Mouse (Mus musculus) myocyte (in vitro differentiated cells): ENCODE measurements around the gene Exoc8. TPM values are rescaled to one million over a fixed set of nuclear protein-coding genes. Genes with fewer than 3 reads are reported as not detected.
A peak's percentile ranks its signal among the peaks of the same experiment; 100 is the strongest.

Source experiments
- H3K27me3 ChIP-seq: one replicate; pipeline ENCODE4 v1.6.1; 2011; ENCODE audit not compliant: control insufficient read depth, insufficient read depth, insufficient read length
- H3K36me3 ChIP-seq: one replicate; pipeline ENCODE4 v1.6.1; 2011; ENCODE audit not compliant: control insufficient read depth, insufficient read depth
- H3K4me2 ChIP-seq: one replicate; pipeline ENCODE4 v1.6.1; 2011; ENCODE audit warnings: low read depth, control low read depth
- H3K4me3 ChIP-seq: one replicate; pipeline ENCODE4 v1.5.1; 2011; ENCODE audit warnings: mild to moderate bottlenecking, control low read depth, moderate library complexity
- H3K79me2 ChIP-seq: one replicate; pipeline ENCODE4 v1.6.1; 2011; ENCODE audit not compliant: control insufficient read depth, insufficient read depth
- H3ac ChIP-seq: one replicate; pipeline ENCODE4 v1.6.1; 2011; ENCODE audit not compliant: control insufficient read depth, insufficient read length
- CEBPB ChIP-seq: IDR thresholded peaks from 2 replicates; pipeline ENCODE4 v1.6.1; 2011; ENCODE audit warnings: mild to moderate bottlenecking, moderate library complexity; ENCODE audit not compliant: poor library complexity, insufficient read depth, severe bottlenecking
- E2F4 ChIP-seq: IDR thresholded peaks from one replicate; pipeline ENCODE4 v1.6.1; 2011; ENCODE audit warnings: mild to moderate bottlenecking, control low read depth, moderate library complexity; ENCODE audit not compliant: insufficient read depth
- MAX ChIP-seq: IDR thresholded peaks from one replicate; pipeline ENCODE4 v1.6.1; 2011; ENCODE audit warnings: low read depth, mild to moderate bottlenecking, control low read depth
- MYOD1 ChIP-seq, 3 experiments: IDR thresholded peaks; one replicate each; pipeline ENCODE4 v1.6.1; 2011; ENCODE audit warnings: control low read depth in 2 of 3, low read depth in 2 of 3, mild to moderate bottlenecking in 2 of 3, moderate library complexity in 1 of 3; ENCODE audit not compliant: insufficient read length in 2 of 3, control insufficient read depth in 1 of 3
- MYOG ChIP-seq, 3 experiments: IDR thresholded peaks; one replicate each; pipeline ENCODE4 v1.6.1; 2011; ENCODE audit warnings: control low read depth in 2 of 3, low read depth in 2 of 3, mild to moderate bottlenecking in 2 of 3; ENCODE audit not compliant: insufficient read length in 2 of 3, control insufficient read depth in 1 of 3, insufficient read depth in 1 of 3
- POLR2A ChIP-seq: IDR thresholded peaks from one replicate; pipeline ENCODE4 v1.6.1; 2011; ENCODE audit warnings: low read depth, mild to moderate bottlenecking, control low read depth, moderate library complexity; ENCODE audit not compliant: insufficient read length
- POLR2AphosphoS2 ChIP-seq: IDR thresholded peaks from one replicate; pipeline ENCODE4 v1.6.1; 2011; ENCODE audit warnings: low read depth, control low read depth; ENCODE audit not compliant: insufficient read length
- REST ChIP-seq: IDR thresholded peaks from one replicate; pipeline ENCODE4 v1.6.1; 2011; ENCODE audit warnings: mild to moderate bottlenecking, control low read depth, moderate library complexity; ENCODE audit not compliant: insufficient read depth, insufficient read length
- SRF ChIP-seq: IDR thresholded peaks from one replicate; pipeline ENCODE4 v1.6.1; 2011; ENCODE audit warnings: low read depth; ENCODE audit not compliant: control insufficient read depth, insufficient read length
- TCF12 ChIP-seq: IDR thresholded peaks from one replicate; pipeline ENCODE4 v1.6.1; 2011; ENCODE audit warnings: mild to moderate bottlenecking, control low read depth; ENCODE audit not compliant: poor library complexity, insufficient read depth, severe bottlenecking
- TCF3 ChIP-seq: IDR thresholded peaks from one replicate; pipeline ENCODE4 v1.6.1; 2011; ENCODE audit warnings: low read depth, control low read depth; ENCODE audit not compliant: insufficient read length
- USF1 ChIP-seq: IDR thresholded peaks from one replicate; pipeline ENCODE4 v1.6.1; 2011; ENCODE audit warnings: low read depth, mild to moderate bottlenecking, control low read depth, moderate library complexity
- polyA plus RNA-seq: library from polyadenylated mRNA; unstranded; fragments of >200 nt; fragmentation: generic; extraction: Trizol; gene quantifications from one replicate; pipeline ENCODE4 v1.2.1, GENCODE M21; 2012; ENCODE audit warnings: missing spikeins

The Exoc8 gene
- polyA plus RNA-seq, 1 experiment, result 8.8 TPM

DNA sequence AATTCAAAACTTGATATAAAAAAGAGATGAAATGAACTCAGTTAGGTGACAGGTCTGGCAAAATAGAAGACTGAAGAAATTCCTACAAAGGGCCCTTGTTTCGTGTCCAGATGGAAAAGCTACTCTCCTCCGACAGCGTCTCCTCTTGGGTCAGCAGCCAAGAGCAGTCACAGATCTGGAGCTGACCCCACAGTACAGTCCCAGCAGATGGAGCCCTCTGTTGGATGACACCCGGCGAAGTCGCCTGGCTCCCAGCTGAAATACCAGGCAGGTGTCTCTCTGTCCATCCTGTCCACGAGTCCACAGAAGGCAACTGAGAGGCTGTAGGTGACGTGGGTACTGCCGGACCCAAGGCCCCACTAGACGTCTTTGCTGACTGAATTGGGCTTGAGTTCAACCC is 12.8 kb upstream of the Exoc8 start:
- Histone ChIP-seq H3K4me2 (no peak overlapping the region), H3K36me3 (peaks cover 14% of the 10 kb centered on the region), H3ac (no peak overlapping the region), H3K27me3 (no peaks in the 10 kb centered on the region), H3K79me2 (peaks cover 11% of the 10 kb centered on the region), H3K4me3 (no peak overlapping the region)
- no peak for TF ChIP-seq TCF3
- TF ChIP-seq CEBPB, result no peak
- TF ChIP-seq SRF, result no peak

GRCm38 (mm10) chr8:124909936-124910335 is 12.4 kb upstream of the Exoc8 start:
- Histone ChIP-seq H3ac (no peak overlapping the region), H3K79me2 (peaks cover 11% of the 10 kb centered on the region), H3K4me3 (no peak overlapping the region), H3K27me3 (no peaks in the 10 kb centered on the region), H3K36me3 (peaks cover 15% of the 10 kb centered on the region), H3K4me2 (no peak overlapping the region)
- no peak for TF ChIP-seq SRF
- TF ChIP-seq CEBPB, result no peak
- no peak for TF ChIP-seq USF1
- TF ChIP-seq E2F4, result no peak
- no peak for TF ChIP-seq TCF3
- no peak for TF ChIP-seq MAX
- no peak for TF ChIP-seq REST
- no peak for TF ChIP-seq POLR2AphosphoS2
- TF ChIP-seq POLR2A, result no peak
- no peak for TF ChIP-seq MYOG (IDR thresholded peaks at IDR 0.05; ENCODE audit: control insufficient read depth in 1 of 3, insufficient read depth in 1 of 3, insufficient read length in 2 of 3, low read depth in 2 of 3)
- no peak for TF ChIP-seq TCF12
- TF ChIP-seq MYOD1 (IDR thresholded peaks at IDR 0.05; ENCODE audit: control insufficient read depth in 1 of 3, insufficient read length in 2 of 3, low read depth in 2 of 3), result no peak

DNA sequence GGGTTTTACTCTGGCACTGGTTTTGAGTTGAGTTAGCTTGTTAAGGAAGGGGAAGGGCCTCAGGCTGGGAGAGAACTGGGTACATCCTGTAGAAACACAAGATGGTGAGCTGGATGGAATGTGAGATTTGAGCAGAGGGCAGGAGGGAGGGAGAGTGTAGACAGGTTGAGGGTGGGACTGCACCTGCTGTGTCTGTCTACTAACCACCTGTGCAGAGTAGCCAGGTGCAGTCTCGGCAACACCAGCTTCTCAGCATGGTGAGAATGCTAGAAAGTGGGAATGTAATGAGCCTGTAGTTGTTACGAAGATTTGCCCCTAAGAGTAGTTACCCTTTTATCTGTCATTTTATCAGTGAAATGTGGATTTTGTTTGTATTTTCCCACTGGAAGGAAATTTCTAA is 8.0 kb upstream of the Exoc8 start:
- Histone ChIP-seq H3K4me2 (no peak overlapping the region), H3K79me2 (peaks cover 15% of the 10 kb centered on the region)

DNA sequence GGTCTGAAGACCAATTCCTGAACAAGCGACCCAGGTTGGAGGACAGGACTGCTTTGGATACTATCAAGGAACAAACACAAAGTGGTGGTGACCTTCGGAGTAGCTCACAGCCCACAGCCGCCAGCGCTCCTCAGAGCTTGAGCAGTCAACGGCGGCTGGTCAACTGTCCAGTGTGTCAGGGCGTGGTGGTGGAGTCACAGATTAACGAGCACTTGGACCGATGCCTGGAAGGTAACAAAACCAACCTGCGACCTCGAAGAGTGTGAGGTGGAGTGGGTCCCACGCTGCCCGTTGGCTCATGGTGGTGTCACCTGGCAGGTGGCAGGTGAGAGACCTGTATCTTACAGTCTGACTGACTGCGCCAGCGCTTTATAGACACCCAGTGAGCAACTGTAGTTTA is 5.7 kb upstream of the Exoc8 start:
- Histone ChIP-seq H3K4me2 (no peak overlapping the region), H3K4me3 (no peak overlapping the region), H3ac (no peak overlapping the region), H3K79me2 (peaks cover 37% of the 10 kb centered on the region), H3K36me3 (peaks cover 32% of the 10 kb centered on the region), H3K27me3 (no peaks in the 10 kb centered on the region)
- TF ChIP-seq TCF3, result no peak
- TF ChIP-seq POLR2A, result peak; percentile 21
- no peak for TF ChIP-seq MYOD1 (IDR thresholded peaks at IDR 0.05; ENCODE audit: control insufficient read depth in 1 of 3, insufficient read length in 2 of 3, low read depth in 2 of 3)
- peak; percentile 73 for TF ChIP-seq POLR2AphosphoS2
- no peak for TF ChIP-seq SRF

More for the DNA sequence above, 8.0 kb upstream of the Exoc8 start:
- no peak overlapping the region for H3K4me3 ChIP-seq
- TF ChIP-seq MYOD1 (IDR thresholded peaks at IDR 0.05; ENCODE audit: control insufficient read depth in 1 of 3, insufficient read length in 2 of 3, low read depth in 2 of 3), result peak in 2 of 3 experiments; percentile 51 to 75
- no peak for TF ChIP-seq CEBPB
- no peak for TF ChIP-seq REST
- no peak for TF ChIP-seq SRF
- peak in 1 of 3 experiments; percentile 55 for TF ChIP-seq MYOG (IDR thresholded peaks at IDR 0.05; ENCODE audit: control insufficient read depth in 1 of 3, insufficient read depth in 1 of 3, insufficient read length in 2 of 3, low read depth in 2 of 3)
- TF ChIP-seq POLR2AphosphoS2, result peak; percentile 64
- H3ac ChIP-seq, result no peak overlapping the region
- H3K36me3 ChIP-seq, result peaks cover 28% of the 10 kb centered on the region
- no peaks in the 10 kb centered on the region for H3K27me3 ChIP-seq

GRCm38 (mm10) chr8:124898251-124898905 is 873 bp upstream of the Exoc8 start:
- TF ChIP-seq REST, result no peak
- peak; percentile 17 for TF ChIP-seq POLR2AphosphoS2
- TF ChIP-seq E2F4, result no peak
- TF ChIP-seq USF1, result no peak
- no peak for TF ChIP-seq MYOG (IDR thresholded peaks at IDR 0.05; ENCODE audit: control insufficient read depth in 1 of 3, insufficient read depth in 1 of 3, insufficient read length in 2 of 3, low read depth in 2 of 3)
- TF ChIP-seq CEBPB, result no peak
- Histone ChIP-seq H3K36me3 (peaks cover 29% of the 10 kb centered on the region), H3K4me3 (peak overlapping the region; percentile 80), H3K27me3 (no peaks in the 10 kb centered on the region), H3K4me2 (peak overlapping the region; percentile 92), H3K79me2 (peaks cover 45% of the 10 kb centered on the region), H3ac (peak overlapping the region; percentile 88)
